ENCODE assay signal across 8 mouse cellular contexts in the genomic region with DNA sequence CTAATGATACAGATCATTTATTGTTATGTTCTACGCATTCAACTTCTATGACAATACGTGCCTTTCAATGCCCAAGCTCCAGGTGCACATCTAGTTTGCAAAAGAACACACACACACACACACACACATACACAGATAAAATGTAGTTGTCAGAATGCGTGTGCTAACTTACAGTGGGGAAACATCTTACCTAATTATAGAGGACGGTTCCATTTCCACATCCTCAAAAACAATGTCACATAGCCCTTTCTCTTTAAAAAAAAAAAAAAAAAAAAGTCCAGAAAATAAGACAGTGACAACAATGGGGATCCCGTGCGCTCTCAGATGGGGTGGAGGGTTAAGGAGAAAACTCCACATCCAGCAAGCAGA. TPM values are rescaled to one million over a fixed set of nuclear protein-coding genes. Genes with fewer than 3 reads are reported as not detected.
A peak's percentile ranks its signal among the peaks of the same experiment; 100 is the strongest.
DNase-seq lines count a peak whose midpoint lies in the region; ATAC-seq and TF ChIP-seq lines count a peak whose summit lies in the region.

No protein-coding gene starts in this region.

- H3K27ac ChIP-seq in heart, embryonic 16.5 days (ENCODE audit: low read length), result peak overlapping the region; percentile 99
- H3K27ac ChIP-seq in bone marrow macrophage, adult 2 months (ENCODE audit: insufficient read depth, low read depth, low read length), result peak overlapping the region; percentile 75
- H3K27ac ChIP-seq in hindbrain, embryonic 14.5 days, result peak overlapping the region; percentile 99
- peak overlapping the region; percentile 99 for H3K27ac ChIP-seq in midbrain, embryonic 14.5 days (replicated peaks; ENCODE audit: low read depth, low read length)

- H3K4me3 ChIP-seq in heart, embryonic 16.5 days (ENCODE audit: low read length), result peak overlapping the region; percentile 91
- H3K4me3 ChIP-seq in bone marrow macrophage, adult 2 months (ENCODE audit: insufficient read depth, low read length), result peak overlapping the region; percentile 80
- H3K4me3 ChIP-seq in hindbrain, embryonic 14.5 days (replicated peaks; ENCODE audit: low read length), result peak overlapping the region; percentile 83
- H3K4me3 ChIP-seq in midbrain, embryonic 14.5 days (replicated peaks; ENCODE audit: low read depth, low read length), result peak overlapping the region; percentile 95

- H3K4me1 ChIP-seq in heart, embryonic 16.5 days (ENCODE audit: control insufficient read depth, insufficient read depth, low read length), result peaks cover 24% of the 10 kb centered on the region
- H3K4me1 ChIP-seq in bone marrow macrophage, adult 2 months (ENCODE audit: control insufficient read depth, insufficient read depth, low read length), result peaks cover 8% of the 10 kb centered on the region
- peaks cover 37% of the 10 kb centered on the region for H3K4me1 ChIP-seq in hindbrain, embryonic 14.5 days (replicated peaks; ENCODE audit: control insufficient read depth, insufficient read depth, low read length)
- peaks cover 33% of the 10 kb centered on the region for H3K4me1 ChIP-seq in midbrain, embryonic 14.5 days (ENCODE audit: control insufficient read depth, insufficient read depth, low read length)

- H3K9me3 ChIP-seq in heart, embryonic 16.5 days (replicated peaks; ENCODE audit: control insufficient read depth, low read length), result no peaks in the 10 kb centered on the region
- no peaks in the 10 kb centered on the region for H3K9me3 ChIP-seq in hindbrain, embryonic 14.5 days (ENCODE audit: control insufficient read depth, low read length)
- H3K9me3 ChIP-seq in midbrain, embryonic 14.5 days (ENCODE audit: control insufficient read depth, low read length), result no peaks in the 10 kb centered on the region

- peak overlapping the region; percentile 98 for H3K9ac ChIP-seq in heart, embryonic 16.5 days (ENCODE audit: low read length)
- H3K9ac ChIP-seq in hindbrain, embryonic 14.5 days, result peak overlapping the region; percentile 93
- peak overlapping the region; percentile 98 for H3K9ac ChIP-seq in midbrain, embryonic 14.5 days (replicated peaks; ENCODE audit: low read length)

- no peak for TF ChIP-seq POLR2A in bone marrow macrophage, adult 2 months (IDR thresholded peaks at IDR 0.05; ENCODE audit: borderline replicate concordance, low read depth, low read length)

- H3K27me3 ChIP-seq in heart, embryonic 16.5 days (ENCODE audit: control insufficient read depth, insufficient read depth, low read length), result no peaks in the 10 kb centered on the region
- no peaks in the 10 kb centered on the region for H3K27me3 ChIP-seq in hindbrain, embryonic 14.5 days (ENCODE audit: control insufficient read depth, insufficient read depth, low read length)
- no peaks in the 10 kb centered on the region for H3K27me3 ChIP-seq in midbrain, embryonic 14.5 days (ENCODE audit: control insufficient read depth, insufficient read depth, low read length)

- no peak for DNase-seq in heart, adult 18-20 months
- peak; percentile 43 for DNase-seq in hindbrain, embryonic 14.5 days (ENCODE audit: low spot score)
- DNase-seq in midbrain, embryonic 14.5 days, result peak; percentile 62
- DNase-seq in ovary, adult 18-20 months (ENCODE audit: low spot score), result no peak
- no peak for DNase-seq in spleen, postnatal 36 days (ENCODE audit: low spot score in 2 of 2)
- no peak for DNase-seq in kidney, adult 18-20 months

- ATAC-seq in heart, embryonic 16.5 days (replicated peaks; ENCODE audit: extremely low read depth, insufficient read depth, low FRiP score), result no peak
- ATAC-seq in hindbrain, embryonic 14.5 days (ENCODE audit: low FRiP score), result no peak
- 0 out of 2 replicates have a peak, but pooled peaks have one; percentile 0 for ATAC-seq in midbrain, embryonic 14.5 days (ENCODE audit: low FRiP score, low TSS enrichment)

- no peak for TF ChIP-seq CTCF in bone marrow macrophage, adult 2 months (IDR thresholded peaks at IDR 0.05; ENCODE audit: low read depth, low read length)

- 3% methylated on average over 6 of the region's 6 CpGs for WGBS in heart, embryonic 16.5 days
- under 1% methylated on average over 6 of the region's 6 CpGs for WGBS in hindbrain, embryonic 14.5 days
- WGBS in midbrain, embryonic 14.5 days, result 1% methylated on average over 6 of the region's 6 CpGs

- H3K36me3 ChIP-seq in heart, embryonic 16.5 days (ENCODE audit: control insufficient read depth, insufficient read depth), result no peaks in the 10 kb centered on the region
- no peaks in the 10 kb centered on the region for H3K36me3 ChIP-seq in hindbrain, embryonic 14.5 days (replicated peaks; ENCODE audit: control insufficient read depth, insufficient read depth)
- no peaks in the 10 kb centered on the region for H3K36me3 ChIP-seq in midbrain, embryonic 14.5 days (ENCODE audit: control insufficient read depth, insufficient read depth, low read length)

- H3K4me2 ChIP-seq in heart, embryonic 16.5 days (ENCODE audit: low read depth, low read length), result peak overlapping the region; percentile 76
- peak overlapping the region; percentile 89 for H3K4me2 ChIP-seq in hindbrain, embryonic 14.5 days (replicated peaks)
- peak overlapping the region; percentile 63 for H3K4me2 ChIP-seq in midbrain, embryonic 14.5 days (ENCODE audit: low read length)

RNA-seq across cellular contexts. Expression of a gene that starts 1.2 kb away (rescaled TPM):
- polyA plus RNA-seq in heart, embryonic 16.5 days (2015; fragmentation: Nextera tagmentation; extraction: Ambion mirVana), result 39.8 and 46.9 TPM in 2 replicates
- total RNA-seq in heart, adult 18-20 months (2021), result 10 to 100 TPM; 59.8 to 63.8 TPM
- polyA plus RNA-seq in bone marrow macrophage, adult 2 months (2012; ENCODE audit: insufficient read depth, insufficient read length, missing spikeins), result 39.6 and 43.3 TPM in 2 replicates
- 62.1 and 78.1 TPM in 2 replicates for polyA plus RNA-seq in hindbrain, embryonic 14.5 days (2014; fragmentation: Nextera tagmentation; extraction: Ambion mirVana)
- 78.4 and 78.7 TPM in 2 replicates for polyA plus RNA-seq in midbrain, embryonic 14.5 days (2014; fragmentation: Nextera tagmentation; extraction: Ambion mirVana)

RNA-seq across cellular contexts. Expression of a gene that starts 48.1 kb away (rescaled TPM):
- 25.5 and 29.1 TPM in 2 replicates for polyA plus RNA-seq in heart, embryonic 16.5 days (2015; fragmentation: Nextera tagmentation; extraction: Ambion mirVana)
- 10 to 100 TPM; 48.2 to 56.6 TPM for total RNA-seq in heart, adult 18-20 months (2021)
- 16.2 TPM in 2 replicates for polyA plus RNA-seq in bone marrow macrophage, adult 2 months (2012; ENCODE audit: insufficient read depth, insufficient read length, missing spikeins)
- 31.1 and 36.9 TPM in 2 replicates for polyA plus RNA-seq in hindbrain, embryonic 14.5 days (2014; fragmentation: Nextera tagmentation; extraction: Ambion mirVana)
- polyA plus RNA-seq in midbrain, embryonic 14.5 days (2014; fragmentation: Nextera tagmentation; extraction: Ambion mirVana), result 20.9 and 24.6 TPM in 2 replicates

Comparison
In these comparisons a context has a peak if more than half of its experiments do, and no peak if none do; other contexts are left out.
1. DNase-seq: peak in hindbrain, embryonic 14.5 days (single experiment) and midbrain, embryonic 14.5 days (single experiment); none in heart, adult 18-20 months (0 of 2), ovary, adult 18-20 months (single experiment), spleen, postnatal 36 days (0 of 2) and kidney, adult 18-20 months (single experiment).
2. Peak in every context shown above with its lines, with median percentiles within 50 percentile points of each other: H3K27ac ChIP-seq, H3K4me2 ChIP-seq, H3K4me3 ChIP-seq and H3K9ac ChIP-seq.